Mouse (Mus musculus) midbrain, embryonic 15.5 days (tissue): Measurements from ENCODE around the gene Nutm1. TPM values are rescaled to one million over a fixed set of nuclear protein-coding genes. Genes with fewer than 3 reads are reported as not detected.
"Not testable (repeated sequence)": the region's sequence is repeated elsewhere in the genome, so short reads cannot be mapped to it uniquely, and the experiment has no call there.

Experiments used
- ATAC-seq: fragments of 200-750 bp; cut with Nextera tagmentation; replicated peaks from 2 replicates; pipeline ENCODE4 v1.8.0; 2017; ENCODE audit warnings: moderate TSS enrichment
- H3K27ac ChIP-seq: fragments of 300-500 bp; sonication (generic); 2 replicates; pipeline ENCODE4 v1.5.1; 2015; ENCODE audit warnings: mild to moderate bottlenecking, inconsistent platforms
- H3K27me3 ChIP-seq: fragments of 300-500 bp; sonication (generic); replicated peaks from 2 replicates; pipeline ENCODE4 v1.6.1; 2015; ENCODE audit warnings: inconsistent platforms
- H3K36me3 ChIP-seq: fragments of 300-500 bp; sonication (generic); replicated peaks from 2 replicates; pipeline ENCODE4 v1.6.1; 2015; ENCODE audit warnings: inconsistent platforms
- H3K4me1 ChIP-seq: fragments of 300-500 bp; sonication (generic); 2 replicates; pipeline ENCODE4 v1.6.1; 2015; ENCODE audit warnings: inconsistent platforms
- H3K4me2 ChIP-seq: fragments of 300-500 bp; sonication (generic); 2 replicates; pipeline ENCODE4 v1.6.1; 2015; ENCODE audit warnings: inconsistent platforms, mild to moderate bottlenecking, moderate library complexity
- H3K4me3 ChIP-seq: fragments of 300-500 bp; sonication (generic); 2 replicates; pipeline ENCODE4 v1.5.1; 2015; ENCODE audit warnings: mild to moderate bottlenecking, inconsistent platforms
- H3K9ac ChIP-seq: fragments of 300-500 bp; sonication (generic); 2 replicates; pipeline ENCODE4 v1.6.1; 2015; ENCODE audit warnings: mild to moderate bottlenecking, inconsistent platforms
- H3K9me3 ChIP-seq: fragments of 300-500 bp; sonication (generic); 2 replicates; pipeline ENCODE4 v1.6.1; 2016; ENCODE audit warnings: inconsistent platforms
- WGBS: fragments of 180-500 bp; shearing (Covaris S2); methylation state at CpG from one replicate; pipeline ENCODE4 v1.1.7; 2015; ENCODE audit warnings: mixed read lengths; 5-methylcytosine and 5-hydroxymethylcytosine counted together
- polyA plus RNA-seq: library from polyadenylated mRNA; unstranded; fragments of >200 nt; fragmentation: Nextera tagmentation; extraction: Ambion mirVana; gene quantifications from 2 replicates; pipeline ENCODE4 v1.2.1, GENCODE M21; 2015

Gene Nutm1
- not detected in 2 replicates for polyA plus RNA-seq

DNA sequence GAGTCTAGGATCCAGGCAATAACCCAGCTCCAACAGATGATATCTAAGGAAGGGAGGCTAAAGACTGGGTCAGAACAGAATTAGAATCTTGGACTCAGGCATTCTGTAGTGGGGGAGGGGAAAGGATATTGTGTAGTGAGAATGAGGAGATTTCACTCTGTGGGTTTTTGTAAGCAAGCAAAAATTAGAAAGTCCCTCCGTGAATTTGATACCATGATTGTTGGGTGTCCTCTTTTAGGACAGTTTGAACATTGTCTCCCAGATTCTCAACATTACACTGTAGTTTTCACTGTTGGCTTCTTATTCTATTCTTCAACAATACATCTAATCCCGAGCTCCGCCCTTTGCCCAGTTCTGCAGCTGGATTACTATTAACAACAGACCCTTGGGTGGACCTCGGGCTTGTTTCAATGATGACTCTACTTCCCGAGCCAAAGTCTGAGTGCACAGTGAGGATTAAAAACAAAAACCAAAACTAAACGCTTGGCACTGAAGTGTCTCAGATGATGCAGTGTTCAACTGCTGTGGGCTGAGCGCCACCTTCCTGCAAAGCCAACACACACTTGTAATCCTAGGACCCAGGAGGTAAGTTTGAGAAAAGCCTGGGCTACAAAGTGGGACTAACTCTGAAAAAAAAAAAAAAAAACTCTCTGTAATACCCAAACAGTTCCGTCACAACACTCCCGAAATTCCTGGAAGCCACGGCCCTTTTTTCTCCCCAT lies at the start of gene Nutm1:
Nutm1 (minus strand) TSS at position 51 of the 722 bp plus-strand sequence.
- ATAC-seq = no peak

DNA sequence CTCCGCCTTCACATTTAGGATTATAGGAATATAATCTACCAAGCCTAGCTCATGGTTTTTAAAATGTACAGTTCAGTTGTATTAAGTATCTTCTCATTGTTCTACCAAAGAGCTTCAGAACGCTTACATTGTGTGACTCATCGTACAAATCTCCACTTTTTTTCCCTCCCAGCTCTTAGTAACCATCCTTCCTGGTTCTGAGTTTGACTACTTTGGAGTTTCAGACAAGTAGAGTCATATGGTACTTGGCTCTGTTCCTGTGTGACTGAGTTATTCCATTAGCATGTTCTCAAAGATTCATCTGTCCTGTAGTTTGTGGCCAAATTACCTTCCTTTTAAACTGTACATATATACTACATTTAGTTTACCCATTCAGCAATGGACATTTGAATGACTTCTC lies 49.6 kb upstream of the Nutm1 start:
- Histone ChIP-seq H3K4me1 (no peaks in the 10 kb centered on the region), H3K27me3 (no peaks in the 10 kb centered on the region), H3K9ac (no peak overlapping the region), H3K4me3 (no peak overlapping the region), H3K4me2 (no peak overlapping the region), H3K9me3 (no peaks in the 10 kb centered on the region), H3K36me3 (no peaks in the 10 kb centered on the region), H3K27ac (no peak overlapping the region)
- WGBS = 94% methylated on average over 3 of the region's 3 CpGs
- no peak for ATAC-seq

More for the DNA sequence above, at the start of gene Nutm1:
- 76% methylated on average over 10 of the region's 10 CpGs for whole genome bisulfite sequencing
- H3K36me3 ChIP-seq = no peaks in the 10 kb centered on the region
- H3K4me1 ChIP-seq = peaks cover 15% of the 10 kb centered on the region
- H3K4me2 ChIP-seq = no peak within 1 kb of the TSS
- no peak within 1 kb of the TSS for H3K9ac ChIP-seq
- no peaks in the 10 kb centered on the region for H3K9me3 ChIP-seq
- H3K4me3 ChIP-seq = no peak within 1 kb of the TSS
- H3K27ac ChIP-seq = no peak within 1 kb of the TSS
- H3K27me3 ChIP-seq = no peaks in the 10 kb centered on the region

DNA sequence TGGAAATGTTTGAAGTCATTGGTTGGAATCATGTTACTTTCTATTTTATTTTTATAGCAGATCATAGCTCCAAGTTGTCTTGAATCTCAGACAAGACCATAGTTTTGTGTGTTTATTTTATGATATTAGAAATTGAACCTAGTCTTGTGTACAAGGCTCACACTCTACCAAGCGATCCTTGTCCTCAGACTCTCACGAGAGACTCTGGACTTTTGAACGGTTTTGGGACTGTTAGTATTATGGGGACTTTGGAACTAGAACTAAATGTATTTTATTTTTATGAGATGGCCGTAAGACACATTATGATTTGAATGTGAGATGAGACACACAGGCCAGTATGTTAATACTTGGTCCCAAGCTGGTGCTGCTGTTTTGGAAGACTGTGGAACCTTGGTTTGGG lies 39.1 kb upstream of the Nutm1 start:
- Histone ChIP-seq H3K4me1 (no peaks in the 10 kb centered on the region), H3K9me3 (no peaks in the 10 kb centered on the region), H3K9ac (no peak overlapping the region), H3K27me3 (no peaks in the 10 kb centered on the region), H3K36me3 (no peaks in the 10 kb centered on the region), H3K4me3 (no peak overlapping the region), H3K27ac (no peak overlapping the region), H3K4me2 (no peak overlapping the region)
- ATAC-seq = no peak
- WGBS = 97% methylated on average over 4 of the region's 4 CpGs

DNA sequence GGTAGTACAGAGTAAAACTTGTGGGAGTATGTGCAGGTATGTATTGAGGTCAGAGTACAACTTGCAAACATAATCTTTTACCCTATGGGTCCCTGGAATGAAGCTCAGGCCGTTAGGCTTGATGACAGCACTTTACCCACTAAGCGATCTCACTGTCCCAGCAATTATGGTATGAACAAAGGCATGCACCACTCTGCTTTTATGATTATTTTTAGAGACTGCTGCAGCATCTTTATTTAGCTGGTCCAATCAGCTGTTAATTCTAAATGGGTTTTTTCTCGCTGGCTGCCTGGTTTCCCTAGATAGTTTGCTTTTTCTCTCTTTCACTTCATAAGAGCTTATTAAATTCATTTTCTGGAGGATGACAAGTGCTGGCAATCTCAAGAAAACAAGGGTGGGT lies 37.1 kb upstream of the Nutm1 start:
- Histone ChIP-seq H3K36me3 (no peaks in the 10 kb centered on the region), H3K4me2 (no peak overlapping the region), H3K27ac (no peak overlapping the region), H3K9me3 (no peaks in the 10 kb centered on the region), H3K4me1 (no peaks in the 10 kb centered on the region), H3K27me3 (no peaks in the 10 kb centered on the region), H3K4me3 (no peak overlapping the region), H3K9ac (no peak overlapping the region)
- WGBS = 75% methylated on average over 3 of the region's 3 CpGs
- no peak for ATAC-seq

DNA sequence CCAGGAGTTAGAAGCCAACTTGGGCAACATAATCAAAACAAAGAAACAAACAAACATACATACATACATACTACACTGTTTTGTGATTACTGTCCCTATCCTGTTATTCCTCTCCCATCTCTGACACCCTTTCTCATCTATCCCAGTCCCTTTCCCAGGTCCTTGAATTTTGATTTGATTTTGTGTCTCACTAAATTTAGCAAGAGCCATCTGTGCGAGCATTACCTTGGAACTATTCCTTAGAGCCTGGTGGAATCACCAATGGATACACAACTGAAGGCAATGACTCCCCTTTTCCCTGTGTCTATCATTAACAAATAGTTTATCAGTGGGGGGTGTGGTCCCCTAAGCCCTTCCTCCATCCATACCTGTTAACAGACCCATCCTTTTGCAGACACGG lies 33.7 kb upstream of the Nutm1 start:
- Histone ChIP-seq H3K36me3 (no peaks in the 10 kb centered on the region), H3K27ac (no peak overlapping the region), H3K4me1 (no peaks in the 10 kb centered on the region), H3K4me2 (no peak overlapping the region), H3K9me3 (no peaks in the 10 kb centered on the region), H3K9ac (no peak overlapping the region), H3K4me3 (no peak overlapping the region), H3K27me3 (no peaks in the 10 kb centered on the region)
- WGBS = 94% methylated on average over 2 of the region's 2 CpGs
- no peak for ATAC-seq

DNA sequence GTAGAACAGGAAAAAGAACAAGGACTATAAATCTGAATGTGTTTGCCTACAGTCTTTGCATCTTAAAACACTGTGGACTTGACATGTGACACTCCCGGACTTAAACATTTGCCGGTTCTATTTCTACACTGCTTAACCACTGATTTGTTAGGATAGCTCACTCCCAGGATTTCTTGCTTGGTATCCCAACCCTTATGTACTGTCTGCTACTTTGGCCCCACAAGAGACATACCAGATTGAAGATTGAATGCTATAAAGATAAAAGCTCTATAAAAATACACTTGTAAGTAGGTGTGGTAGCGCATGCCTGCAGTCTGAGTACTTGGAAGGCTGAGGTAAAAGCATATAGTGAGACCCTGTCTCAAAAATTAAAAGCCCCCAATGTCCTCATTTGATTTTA lies 30.4 kb upstream of the Nutm1 start:
- WGBS = 93% methylated on average over 3 of the region's 3 CpGs

DNA sequence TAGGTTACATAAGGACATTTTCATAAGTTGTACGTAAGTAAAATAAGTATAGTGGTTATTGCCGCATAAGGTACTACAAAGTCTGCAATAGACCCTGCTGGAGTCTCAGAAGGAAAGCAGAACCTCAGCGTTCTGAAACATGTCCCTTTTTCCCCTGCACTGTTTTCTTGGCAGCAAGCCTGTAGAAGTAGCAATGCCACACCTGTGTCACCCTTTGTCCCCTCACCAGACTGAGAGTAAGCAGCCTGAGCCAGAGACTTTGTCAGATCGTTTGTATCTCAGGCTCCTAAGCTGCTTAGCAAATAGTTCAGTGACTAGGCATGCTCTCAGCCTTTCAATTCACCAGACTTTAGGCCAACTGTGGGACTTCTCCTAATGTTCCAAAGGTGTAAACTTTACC lies 28.0 kb upstream of the Nutm1 start:
- H3K36me3 ChIP-seq = no peaks in the 10 kb centered on the region
- H3K4me3 ChIP-seq = no peak overlapping the region
- no peak overlapping the region for H3K4me2 ChIP-seq
- no peak overlapping the region for H3K27ac ChIP-seq
- 60% methylated on average over 4 of the region's 4 CpGs for WGBS
- H3K4me1 ChIP-seq = peaks cover 10% of the 10 kb centered on the region
- H3K9me3 ChIP-seq = no peaks in the 10 kb centered on the region
- ATAC-seq = no peak
- no peak overlapping the region for H3K9ac ChIP-seq
- no peaks in the 10 kb centered on the region for H3K27me3 ChIP-seq

More for the DNA sequence above, 30.4 kb upstream of the Nutm1 start:
- no peak overlapping the region for H3K9ac ChIP-seq
- no peaks in the 10 kb centered on the region for H3K27me3 ChIP-seq
- H3K4me1 ChIP-seq = peaks cover 4% of the 10 kb centered on the region
- H3K36me3 ChIP-seq = no peaks in the 10 kb centered on the region
- H3K4me3 ChIP-seq = no peak overlapping the region
- H3K9me3 ChIP-seq = no peaks in the 10 kb centered on the region
- no peak overlapping the region for H3K27ac ChIP-seq
- no peak for ATAC-seq
- H3K4me2 ChIP-seq = no peak overlapping the region

DNA sequence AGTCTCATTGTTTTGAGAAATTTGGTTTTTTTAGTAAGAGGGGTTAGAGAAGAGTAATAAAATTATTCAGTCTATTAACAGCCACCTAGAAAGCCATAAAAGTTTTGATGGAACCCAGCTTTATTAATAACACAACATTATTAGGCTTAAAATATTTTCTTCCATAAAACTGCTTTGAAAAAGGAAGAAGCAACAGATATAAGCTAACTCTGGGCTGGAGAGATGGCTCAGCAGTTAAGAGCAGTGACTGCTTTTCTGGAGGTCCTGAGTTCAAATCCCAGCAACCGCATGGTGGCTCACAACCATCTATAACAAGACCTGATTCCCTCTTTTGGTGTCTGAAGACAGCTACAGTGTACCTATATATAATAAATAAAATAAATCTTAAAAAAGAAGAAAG lies 27.0 kb upstream of the Nutm1 start:
- not testable (repeated sequence) for ATAC-seq, H3K4me2 ChIP-seq

DNA sequence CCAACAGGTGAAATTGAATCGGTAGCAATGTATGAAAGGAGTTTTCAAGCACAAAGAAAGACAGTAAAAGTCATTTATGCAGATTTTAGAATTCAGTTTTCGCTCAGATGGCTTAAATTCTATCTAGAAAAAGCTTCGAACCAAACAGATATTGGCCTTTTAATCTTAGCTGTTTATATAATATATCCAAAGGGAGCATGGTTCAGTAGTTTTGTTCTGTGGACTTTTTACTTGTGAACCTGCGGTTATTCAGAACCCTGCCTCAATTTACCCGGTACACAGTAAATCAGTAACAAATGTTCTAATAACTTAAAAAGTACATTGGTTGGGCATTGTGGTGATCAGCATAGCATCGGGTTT lies 25.9 kb upstream of the Nutm1 start:
- 60% methylated on average over 6 of the region's 6 CpGs for WGBS
- peaks cover 10% of the 10 kb centered on the region for H3K4me1 ChIP-seq
- H3K27ac ChIP-seq = no peak overlapping the region
- H3K9me3 ChIP-seq = no peaks in the 10 kb centered on the region
- peak overlapping the region; percentile 22; the same call in 1 of the 2 replicates for H3K9ac ChIP-seq
- H3K4me2 ChIP-seq = peak overlapping the region; percentile 61
- H3K27me3 ChIP-seq = no peaks in the 10 kb centered on the region
- ATAC-seq = no peak
- no peaks in the 10 kb centered on the region for H3K36me3 ChIP-seq
- peak overlapping the region; percentile 31; the same call in 1 of the 2 replicates for H3K4me3 ChIP-seq

More for the DNA sequence above, 27.0 kb upstream of the Nutm1 start:
- H3K4me1 ChIP-seq, H3K9ac ChIP-seq, H3K4me3 ChIP-seq, H3K27me3 ChIP-seq, H3K9me3 ChIP-seq, H3K36me3 ChIP-seq, H3K27ac ChIP-seq: not testable (repeated sequence)
- 95% methylated on average over 1 of the region's 1 CpGs for WGBS

DNA sequence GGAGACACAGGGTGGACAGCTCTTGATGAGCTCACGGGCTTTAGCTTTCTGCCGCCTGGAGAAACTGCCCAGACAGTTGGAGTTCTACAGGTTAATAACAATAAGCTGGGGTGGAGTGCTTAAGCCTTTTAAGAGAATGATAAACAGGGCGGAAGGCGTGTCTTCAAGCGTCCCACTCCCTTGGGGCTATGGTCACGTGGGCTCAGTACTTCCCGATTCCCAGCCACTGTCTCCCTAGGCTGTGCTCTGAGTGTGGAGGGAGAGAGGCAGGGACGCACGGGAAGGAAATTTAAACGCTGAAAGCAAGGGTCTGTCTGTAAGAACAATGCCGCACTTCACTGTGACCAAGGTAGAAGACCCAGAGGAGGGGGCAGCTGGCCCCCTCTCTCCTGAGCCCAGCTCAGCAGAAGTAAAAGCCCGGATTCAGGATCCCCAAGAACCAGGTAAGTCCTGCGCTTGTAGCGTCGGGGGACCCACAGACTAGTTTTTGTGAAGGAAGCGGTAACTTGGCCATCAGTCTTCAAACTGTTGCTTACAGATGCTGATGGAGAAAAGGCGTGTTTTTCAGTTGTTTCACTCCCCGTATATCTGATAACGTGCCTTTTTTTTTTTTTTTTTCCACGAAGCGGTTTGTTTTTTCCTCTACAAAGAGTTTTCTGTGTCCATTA lies 25.4 kb upstream of the Nutm1 start:
- H3K27ac ChIP-seq = no peak overlapping the region
- WGBS = 2% methylated on average over 21 of the region's 21 CpGs
- peak; percentile 84 for ATAC-seq
- peak overlapping the region; percentile 61 for H3K4me2 ChIP-seq
- H3K9me3 ChIP-seq = no peaks in the 10 kb centered on the region
- peak overlapping the region; percentile 22; the same call in 1 of the 2 replicates for H3K9ac ChIP-seq
- H3K4me3 ChIP-seq = peak overlapping the region; percentile 31
- no peaks in the 10 kb centered on the region for H3K36me3 ChIP-seq
- H3K27me3 ChIP-seq = no peaks in the 10 kb centered on the region
- H3K4me1 ChIP-seq = peaks cover 10% of the 10 kb centered on the region

DNA sequence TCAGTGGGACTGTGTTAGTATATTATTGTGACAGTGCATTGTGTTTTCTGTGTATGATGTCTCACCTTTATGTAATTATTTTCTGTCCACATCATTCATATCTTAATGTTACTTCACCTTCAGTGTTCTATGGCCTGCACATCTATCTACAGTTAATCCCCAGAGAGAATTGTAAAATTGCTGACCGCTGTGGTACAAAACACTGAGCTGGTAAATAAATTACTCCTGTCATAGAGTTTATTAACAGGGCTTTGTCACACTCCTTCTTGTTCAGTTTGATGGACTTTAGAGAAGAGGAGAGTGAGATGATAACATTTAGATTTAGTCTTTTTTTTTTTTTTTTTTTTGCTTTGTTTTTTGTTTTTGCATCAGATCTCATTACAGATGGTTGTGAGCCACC lies 23.8 kb upstream of the Nutm1 start:
- WGBS = 91% methylated on average over 1 of the region's 1 CpGs
- H3K27ac ChIP-seq = no peak overlapping the region
- no peaks in the 10 kb centered on the region for H3K9me3 ChIP-seq
- ATAC-seq = no peak
- H3K4me1 ChIP-seq = peaks cover 10% of the 10 kb centered on the region
- H3K9ac ChIP-seq = no peak overlapping the region
- no peaks in the 10 kb centered on the region for H3K27me3 ChIP-seq
- no peaks in the 10 kb centered on the region for H3K36me3 ChIP-seq
- H3K4me3 ChIP-seq = no peak overlapping the region
- no peak overlapping the region for H3K4me2 ChIP-seq

DNA sequence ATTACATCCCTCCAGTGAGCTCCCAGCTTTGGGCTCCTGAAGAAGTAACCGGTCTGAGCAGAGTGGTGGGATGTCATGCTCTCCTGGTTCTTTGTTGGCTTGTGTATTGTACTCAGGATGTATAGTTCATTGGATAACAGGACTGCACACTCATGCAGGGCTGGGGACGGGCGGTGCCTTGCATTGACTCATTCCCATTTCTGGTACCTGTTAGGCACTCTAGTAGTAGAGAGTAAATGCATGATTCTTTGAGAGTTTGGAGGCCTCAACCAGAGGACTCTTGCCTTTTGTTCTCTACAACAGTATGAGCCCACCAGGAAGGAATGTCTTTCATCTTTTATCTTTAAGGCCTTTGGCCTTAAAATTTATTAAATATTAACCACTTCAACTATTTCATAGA lies 17.8 kb upstream of the Nutm1 start:
- 0 out of 2 replicates have a peak, but pooled peaks cover under 1% of the 10 kb centered on the region for H3K4me1 ChIP-seq
- no peak overlapping the region for H3K9ac ChIP-seq
- 93% methylated on average over 3 of the region's 3 CpGs for WGBS
- H3K36me3 ChIP-seq = no peaks in the 10 kb centered on the region
- H3K9me3 ChIP-seq = no peaks in the 10 kb centered on the region
- H3K4me2 ChIP-seq = no peak overlapping the region
- no peak overlapping the region for H3K27ac ChIP-seq
- no peak overlapping the region for H3K4me3 ChIP-seq
- ATAC-seq = no peak
- H3K27me3 ChIP-seq = no peaks in the 10 kb centered on the region

DNA sequence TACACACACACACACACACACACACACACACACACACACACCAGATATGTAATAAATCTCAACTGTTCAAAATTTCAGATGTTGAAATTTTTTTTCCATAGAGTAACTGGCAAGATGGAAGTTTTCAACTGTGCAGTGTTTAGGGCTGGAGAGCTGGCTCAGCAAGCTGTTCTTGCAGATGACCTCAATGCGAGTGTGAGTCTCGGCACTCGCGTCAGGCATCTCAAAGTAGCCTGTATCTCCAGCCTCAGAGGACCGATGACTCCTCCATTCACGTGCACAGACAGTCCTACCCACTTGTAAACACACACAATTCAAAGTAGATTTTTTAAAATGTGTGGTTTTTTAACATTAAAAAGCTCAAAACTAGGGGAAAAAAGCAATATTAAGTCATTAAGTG lies 14.4 kb upstream of the Nutm1 start:
- no peaks in the 10 kb centered on the region for H3K27me3 ChIP-seq
- H3K36me3 ChIP-seq = no peaks in the 10 kb centered on the region
- H3K4me3 ChIP-seq = no peak overlapping the region
- ATAC-seq = no peak
- H3K27ac ChIP-seq = no peak overlapping the region
- no peaks in the 10 kb centered on the region for H3K9me3 ChIP-seq
- peaks cover 20% of the 10 kb centered on the region for H3K4me1 ChIP-seq
- 92% methylated on average over 6 of the region's 6 CpGs for WGBS
- no peak overlapping the region for H3K4me2 ChIP-seq
- no peak overlapping the region for H3K9ac ChIP-seq
